Mouse (Mus musculus) CH12.LX (cell line): ENCODE results near the gene Fcmr.

Source experiments
- CHD2 ChIP-seq: IDR thresholded peaks from 2 replicates; pipeline ENCODE4 v1.6.1; 2011; ENCODE audit warnings: low read length, improper control_type of control experiment
- CTCF ChIP-seq, 2 experiments: IDR thresholded peaks in 1 of 2; conservative IDR thresholded peaks in 1 of 2; 2 replicates each; pipeline ENCODE4 v1.5.1; 2011 to 2012; ENCODE audit warnings: low read depth in 2 of 2, low read length in 2 of 2, improper control_type of control experiment in 1 of 2, inconsistent platforms in 1 of 2, mild to moderate bottlenecking in 1 of 2, moderate library complexity in 1 of 2
- HCFC1 ChIP-seq: IDR thresholded peaks from 2 replicates; pipeline ENCODE4 v1.6.1; 2012; ENCODE audit warnings: low read depth, mild to moderate bottlenecking, inconsistent platforms, low read length, improper control_type of control experiment
- USF1 ChIP-seq: IDR thresholded peaks from 2 replicates; pipeline ENCODE4 v1.6.1; 2014; ENCODE audit warnings: low read depth, mild to moderate bottlenecking, inconsistent platforms, low read length, improper control_type of control experiment
- ZC3H11A ChIP-seq: IDR thresholded peaks from 2 replicates; pipeline ENCODE4 v1.6.1; 2012; ENCODE audit warnings: low read depth, mild to moderate bottlenecking, inconsistent platforms, low read length, improper control_type of control experiment

- TF ChIP-seq USF1 (no peak), ZC3H11A (no peak), HCFC1 (no peak), CHD2 (no peak), CTCF (conservative IDR thresholded peaks at IDR 0.05 in 1 of 2, IDR thresholded peaks at IDR 0.05 in 1 of 2; ENCODE audit: low read depth in 2 of 2, low read length in 2 of 2) (no peak)
Measured at GRCm38 (mm10) chr1:130849530-130850214, 15.8 kb upstream of the Fcmr start.
